Mouse (Mus musculus) natural killer cell, adult 2 months (primary cell): Measurements from ENCODE around the gene C3ar1.

Experiments used
- DNase-seq, 2 experiments: peaks; one replicate each; pipeline ENCODE4 v3.0.0; 2022; ENCODE audit warnings: low spot score in 2 of 2

C3ar1 gene

DNA sequence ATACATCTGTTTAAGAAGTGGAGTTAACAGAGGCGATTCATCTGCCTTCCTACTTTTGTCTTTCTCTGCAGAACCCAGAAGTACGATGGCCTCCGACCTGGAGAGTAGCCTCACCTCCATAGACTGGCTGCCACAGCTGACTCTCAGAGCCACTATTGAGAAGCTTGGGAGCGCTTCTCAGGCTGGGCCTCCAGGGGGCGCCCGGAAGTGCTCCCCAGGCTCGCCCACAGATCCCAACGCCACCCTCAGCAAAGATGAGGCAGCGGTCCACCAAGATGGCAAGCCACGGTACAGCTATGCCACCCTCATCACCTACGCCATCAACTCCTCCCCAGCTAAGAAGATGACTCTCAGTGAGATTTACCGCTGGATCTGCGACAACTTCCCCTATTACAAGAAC is 27.9 kb downstream of the C3ar1 start:
- DNase-seq, result peak in 1 of 2 experiments; percentile 50

DNA sequence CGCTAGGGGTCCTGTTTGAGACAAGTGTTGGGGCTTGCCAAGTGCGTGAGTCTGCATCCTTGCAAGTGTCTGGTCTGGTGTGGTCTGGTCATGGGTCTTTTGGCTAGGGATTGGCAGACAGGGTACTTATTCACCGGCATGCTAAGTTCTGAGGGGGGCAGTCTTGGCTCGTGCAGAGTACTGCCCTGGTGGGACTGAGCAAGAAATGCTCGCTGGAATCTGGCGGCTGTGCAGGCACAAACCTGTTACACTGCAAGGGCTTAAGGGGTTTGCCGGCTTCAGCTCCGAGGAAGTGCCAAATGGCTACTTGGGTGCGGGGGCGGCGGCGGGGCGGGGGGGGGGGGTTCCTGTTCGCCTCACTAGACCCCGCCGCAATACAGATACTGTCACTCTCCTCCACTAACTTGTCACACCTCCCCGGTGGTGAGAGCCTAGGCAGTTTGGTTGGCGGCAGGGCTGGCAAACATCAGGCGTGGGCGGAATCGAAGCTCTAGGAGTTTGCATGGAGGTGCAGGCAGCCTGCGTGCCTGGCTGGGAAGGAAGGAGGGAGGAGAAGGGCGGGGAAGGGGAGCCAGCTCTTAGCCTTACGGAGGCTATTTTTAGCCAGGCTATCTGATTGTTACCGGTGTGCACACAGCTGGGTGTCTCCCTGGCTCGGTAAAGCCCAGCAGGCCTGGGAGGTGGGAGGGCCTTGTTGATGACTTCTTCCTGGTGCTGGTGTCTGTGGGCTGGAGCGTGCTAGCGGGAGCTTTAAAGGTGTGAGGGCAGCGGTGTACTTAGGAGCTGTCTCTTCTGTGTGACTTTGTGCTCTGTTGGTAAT is 29.8 kb downstream of the C3ar1 start:
- peak; percentile 72 to 80 for DNase-seq

DNA sequence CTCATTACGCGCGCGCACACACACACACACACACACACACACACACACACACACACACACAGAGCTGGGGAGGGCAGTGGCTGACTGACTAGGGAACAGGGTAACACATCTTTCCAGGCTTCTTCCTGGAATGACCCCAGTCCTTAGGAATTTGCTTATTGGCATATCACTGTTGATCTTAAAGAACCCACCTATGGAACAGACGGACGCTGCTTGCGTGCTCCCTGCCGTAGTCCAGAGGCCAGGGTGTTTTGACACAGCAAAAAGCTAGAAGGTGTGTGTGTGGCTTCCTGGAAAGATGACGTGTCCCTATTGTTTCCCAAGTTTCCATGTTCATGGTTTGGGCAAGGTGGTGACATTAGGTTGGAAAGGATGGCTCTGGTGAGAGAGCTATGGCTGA is 30.8 kb downstream of the C3ar1 start:
- no peak for DNase-seq

DNA sequence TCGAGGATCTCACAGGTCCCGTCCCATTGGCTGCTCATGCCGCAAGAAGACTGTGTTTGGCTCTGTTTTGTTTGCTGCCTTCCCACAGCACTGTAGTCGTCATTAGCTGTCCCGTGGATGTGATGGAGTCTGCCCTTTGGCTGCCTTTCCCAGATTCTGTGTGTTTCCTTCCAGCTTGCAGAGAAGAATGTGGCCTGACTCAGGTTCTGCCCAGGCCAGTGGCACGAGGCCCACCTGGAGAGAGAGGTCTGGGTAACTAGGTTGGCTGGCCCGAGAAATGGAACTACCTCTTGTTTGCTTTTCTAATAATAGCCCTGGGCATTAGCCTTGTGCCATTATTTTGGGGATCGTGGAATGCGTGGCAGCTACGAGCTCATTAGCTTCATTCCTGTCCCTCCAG is 31.9 kb downstream of the C3ar1 start:
- DNase-seq, result no peak

DNA sequence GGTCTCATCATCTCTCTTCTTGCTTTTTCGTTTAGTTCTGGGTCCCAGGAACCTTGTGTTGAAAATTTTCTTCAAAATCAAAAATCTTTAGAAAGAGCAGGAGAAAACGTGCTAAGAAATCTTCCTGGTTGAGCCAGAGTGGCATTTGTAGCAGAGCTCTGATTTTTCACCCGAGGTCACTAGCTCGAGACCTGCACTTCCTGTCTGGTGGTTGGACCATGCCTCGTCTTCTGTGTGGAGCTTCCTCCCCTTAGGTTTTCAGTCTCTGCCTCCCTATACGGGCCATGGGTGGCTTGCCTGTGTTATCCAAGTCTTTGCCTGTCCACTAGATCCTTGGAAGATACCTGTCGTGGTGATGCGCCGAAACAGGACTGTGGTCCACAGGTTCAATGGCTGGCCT is 34.1 kb downstream of the C3ar1 start:
- DNase-seq, result peak in 1 of 2 experiments; percentile 21

DNA sequence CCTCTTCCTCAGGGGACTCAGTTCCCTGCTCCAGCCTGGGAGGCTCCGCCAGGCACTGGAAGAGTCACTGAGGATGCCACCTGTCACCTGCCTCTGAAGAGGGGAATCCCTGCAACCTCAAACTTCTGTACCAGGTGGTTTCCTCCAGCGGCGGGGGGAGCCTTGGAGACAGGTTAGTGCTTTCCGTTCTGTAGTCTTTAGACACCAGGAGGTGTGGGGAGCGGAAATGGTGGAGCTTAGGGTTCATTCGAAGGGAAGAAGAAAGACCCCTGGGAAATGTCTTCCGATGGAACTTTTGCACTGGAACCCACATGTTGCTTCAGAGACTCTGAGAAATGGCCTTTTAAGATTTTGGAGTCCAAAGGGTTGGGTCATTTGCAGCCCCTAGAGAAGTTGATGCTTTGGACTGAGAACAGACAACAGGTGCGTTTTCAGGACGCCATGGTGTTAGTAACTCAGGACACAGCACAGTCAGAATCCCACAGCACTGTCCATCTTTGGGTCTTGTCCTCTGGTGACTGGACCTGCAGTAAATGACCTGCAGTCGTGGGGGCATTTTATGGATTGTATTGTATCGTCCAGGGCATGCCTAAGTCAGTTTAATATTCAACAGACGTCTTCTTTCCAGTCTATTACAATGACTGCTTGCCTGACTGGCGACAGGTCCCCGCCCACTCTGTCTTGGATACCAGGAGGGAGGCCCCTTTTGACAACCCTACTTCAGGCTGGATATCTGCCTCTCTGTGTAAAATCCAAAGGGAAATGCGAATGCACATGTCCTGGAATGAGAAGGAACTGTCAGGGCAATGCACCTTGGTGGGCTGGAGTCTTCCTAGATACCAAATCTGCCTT is 34.9 kb downstream of the C3ar1 start:
- peak; percentile 45 to 72 for DNase-seq

DNA sequence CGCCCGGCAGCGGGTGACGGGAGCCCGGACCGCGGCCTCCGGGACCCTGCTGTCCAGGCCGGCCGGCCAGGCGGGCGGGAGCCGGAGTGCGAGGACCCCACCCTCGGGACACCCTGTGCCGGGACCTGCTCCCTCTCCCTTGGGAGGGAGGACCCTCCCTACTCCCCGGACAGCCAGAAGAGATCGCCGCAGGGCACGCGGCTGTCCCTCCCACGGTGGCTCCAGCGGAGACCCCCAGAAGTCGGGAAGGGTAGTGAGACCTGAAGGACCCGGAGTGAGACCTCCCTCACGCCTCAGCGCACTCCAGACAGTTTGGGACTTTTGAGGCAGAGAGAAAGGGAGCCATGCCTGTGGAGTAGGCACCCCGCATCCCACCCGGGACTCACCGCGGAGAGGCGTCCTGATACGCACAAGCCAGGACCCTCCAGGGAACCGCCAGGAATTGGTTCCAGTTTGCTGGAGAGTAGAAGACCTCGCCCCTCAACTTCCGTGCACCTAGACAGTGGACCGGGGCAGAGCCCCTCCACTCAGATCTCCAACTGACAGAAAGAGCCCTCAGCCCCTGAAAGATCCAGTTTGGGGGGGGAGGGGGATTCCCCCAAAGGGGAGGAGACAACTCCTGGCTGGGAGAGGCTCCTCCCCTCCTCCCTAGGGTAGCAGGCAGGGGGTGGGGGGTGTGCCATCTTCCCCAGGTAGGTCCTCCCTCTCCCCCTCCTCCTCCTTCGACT is 35.7 kb downstream of the C3ar1 start:
- peak in 1 of 2 experiments; percentile 10 for DNase-seq

DNA sequence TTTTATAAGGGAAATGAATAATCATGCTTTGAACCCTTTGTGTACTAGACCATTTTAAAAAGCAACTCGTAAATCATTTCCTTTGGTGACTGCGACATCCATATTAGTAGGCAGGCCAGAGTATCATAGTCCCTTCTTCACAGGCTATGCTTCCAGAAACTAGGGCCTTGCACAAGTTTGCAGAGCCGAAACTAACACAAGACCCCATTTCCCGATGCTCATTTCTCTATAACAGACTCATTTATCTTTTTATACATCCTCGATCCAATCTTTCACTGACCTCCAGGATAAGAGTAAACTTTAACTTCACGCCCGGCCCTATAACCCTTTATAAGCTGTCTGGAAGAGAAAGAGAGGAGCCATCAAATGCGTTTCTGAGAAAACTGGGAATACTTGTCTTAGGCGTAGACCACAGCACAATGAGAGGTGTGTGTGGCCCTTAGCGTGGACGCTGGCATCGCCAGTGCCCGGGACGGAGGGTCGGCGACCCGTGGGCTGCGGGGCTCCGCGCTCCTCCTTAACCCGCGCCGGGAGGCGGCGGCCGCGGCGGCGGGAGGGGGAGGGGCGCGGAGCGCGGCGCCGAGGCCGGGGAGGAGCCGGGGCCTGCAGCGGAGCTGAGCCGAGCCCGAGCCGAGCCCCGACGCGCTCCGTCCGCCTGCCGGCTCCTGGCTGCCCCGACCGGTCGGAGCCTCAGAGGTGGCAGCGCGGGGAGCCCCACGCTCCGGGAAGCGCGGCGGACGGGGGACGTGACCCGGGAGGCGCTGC is 36.5 kb downstream of the C3ar1 start, which contains the start of gene Foxj2:
Gene Foxj2, plus strand, starts transcription at position 609 of the 765 bp plus-strand sequence.
- DNase-seq, result peak in 1 of 2 experiments; percentile 52

DNA sequence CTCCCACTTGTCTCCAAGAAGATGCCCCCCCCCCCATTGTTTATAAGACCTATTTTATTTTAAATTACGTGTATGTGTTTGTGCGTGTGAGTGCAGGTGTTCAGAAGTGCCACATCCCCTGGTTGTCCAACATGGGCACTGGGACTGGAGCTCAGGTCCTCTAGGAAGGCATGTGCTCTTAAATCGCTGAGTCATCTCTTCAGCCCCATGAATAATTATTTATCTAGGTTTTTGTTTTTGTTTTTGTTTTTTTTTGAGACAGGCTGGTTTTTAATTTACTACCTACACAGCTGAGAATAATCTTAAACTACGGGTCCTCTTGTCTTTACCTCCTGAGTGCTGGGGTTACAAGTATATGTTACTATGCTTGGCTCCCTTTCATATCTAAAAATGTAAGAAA is 42.3 kb downstream of the C3ar1 start:
- DNase-seq, result no peak

DNA sequence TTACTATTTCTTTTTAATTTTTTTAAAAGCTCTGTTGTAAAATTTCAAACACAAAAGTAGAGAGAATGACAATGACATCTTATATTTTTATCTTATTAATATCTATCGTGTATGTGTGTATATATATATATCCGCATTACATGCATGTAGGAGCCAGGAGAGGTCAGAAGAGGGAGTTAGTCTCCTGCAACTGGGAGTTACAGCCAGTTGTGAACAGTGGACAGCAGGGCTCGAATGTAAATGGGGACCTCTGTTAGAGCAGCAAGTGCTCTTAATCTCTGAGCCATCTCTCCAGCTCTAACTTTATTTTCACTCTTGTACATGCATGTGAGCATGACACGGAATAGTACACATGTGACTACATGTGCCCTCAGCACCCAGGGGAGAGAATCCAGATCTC is 43.2 kb downstream of the C3ar1 start:
- no peak for DNase-seq

DNA sequence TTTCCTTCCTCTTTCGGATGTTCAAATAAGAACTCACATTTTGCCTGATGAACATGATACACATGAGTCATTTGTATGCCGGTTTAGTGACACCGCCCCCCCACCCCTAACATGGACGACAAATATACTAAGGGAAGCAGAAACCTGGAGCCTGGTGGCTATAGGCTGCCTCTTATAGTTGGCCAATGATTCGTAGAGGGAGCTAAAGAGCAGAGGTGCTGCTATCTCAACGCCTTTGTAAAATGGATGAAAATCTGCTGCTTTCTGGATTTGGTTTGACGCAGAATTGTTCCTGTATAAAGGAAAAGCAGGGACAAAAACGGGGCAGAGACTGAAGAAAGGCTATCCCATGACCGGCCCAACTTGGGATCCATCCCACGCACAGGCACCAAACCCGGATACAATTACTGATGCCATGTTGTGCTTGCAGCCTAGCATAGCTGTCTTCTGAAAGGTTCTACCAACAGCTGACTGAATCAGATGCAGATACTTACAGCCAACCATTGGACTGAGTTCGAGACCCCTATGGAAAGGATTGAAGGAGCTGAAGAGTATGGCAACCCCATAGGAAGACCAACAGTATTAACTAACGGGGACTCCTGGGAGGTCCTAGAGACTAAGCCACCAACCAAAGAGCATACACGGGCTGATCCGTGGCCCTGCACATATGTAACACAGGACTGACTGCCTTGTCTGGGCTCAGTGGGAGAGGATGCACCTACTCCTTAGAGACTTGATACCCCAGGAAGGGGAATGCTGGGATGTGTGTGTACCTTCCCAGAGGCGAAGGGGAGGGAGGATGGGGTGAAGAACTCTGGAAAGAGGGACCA is 44.0 kb downstream of the C3ar1 start:
- peak; percentile 65 to 71 for DNase-seq

DNA sequence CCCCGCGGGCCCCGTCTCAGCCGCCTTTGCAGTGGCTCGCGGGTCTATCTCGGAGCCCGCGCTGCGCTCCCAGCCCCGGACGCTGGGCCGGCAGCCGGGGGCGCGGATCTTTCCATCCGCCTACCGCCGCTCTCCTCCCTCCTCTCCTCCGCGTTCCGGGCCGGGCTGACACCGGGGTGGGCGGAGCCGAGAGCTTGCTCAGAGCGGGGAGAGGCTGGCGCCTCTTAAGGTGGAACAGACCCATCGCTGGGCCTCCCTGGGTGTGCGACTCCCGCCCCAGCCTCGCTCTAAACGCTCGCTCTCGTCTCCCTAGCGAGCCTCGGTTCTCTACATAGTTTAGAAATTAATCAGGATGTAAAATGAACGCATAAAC is 44.7 kb downstream of the C3ar1 start:
- peak; percentile 93 for DNase-seq

DNA sequence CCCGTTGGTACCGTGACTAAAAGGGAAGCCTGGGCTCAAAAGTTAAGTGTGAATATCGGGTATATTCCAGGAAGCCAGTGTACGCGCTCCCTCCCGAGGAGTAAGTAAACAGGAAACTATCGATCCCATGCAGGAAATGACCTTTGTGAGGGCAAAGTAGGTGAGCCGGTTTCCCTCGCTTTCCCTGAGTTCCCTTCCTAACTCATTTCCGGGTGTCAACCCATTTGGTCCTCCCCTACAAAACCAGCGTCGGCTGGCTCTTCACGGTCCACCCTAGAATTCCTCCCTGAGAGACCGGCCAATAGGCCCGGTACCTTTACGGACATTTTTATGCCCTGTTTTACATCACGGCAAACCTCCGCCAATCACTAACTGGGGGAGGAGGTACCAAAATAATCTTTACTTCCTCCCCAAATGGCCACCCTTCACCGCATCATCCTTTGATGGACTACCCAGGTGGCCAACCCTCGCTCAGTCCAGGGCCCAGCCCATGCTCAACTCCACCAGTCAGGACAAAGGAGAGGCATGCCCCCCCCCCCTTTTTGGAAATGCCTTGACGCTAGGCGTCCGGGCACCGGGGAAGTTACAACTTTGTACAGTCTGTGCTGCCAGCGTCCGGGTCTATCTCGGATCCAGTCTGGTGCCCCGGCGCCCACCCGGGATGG is 45.2 kb downstream of the C3ar1 start:
- peak; percentile 97 for DNase-seq

DNA sequence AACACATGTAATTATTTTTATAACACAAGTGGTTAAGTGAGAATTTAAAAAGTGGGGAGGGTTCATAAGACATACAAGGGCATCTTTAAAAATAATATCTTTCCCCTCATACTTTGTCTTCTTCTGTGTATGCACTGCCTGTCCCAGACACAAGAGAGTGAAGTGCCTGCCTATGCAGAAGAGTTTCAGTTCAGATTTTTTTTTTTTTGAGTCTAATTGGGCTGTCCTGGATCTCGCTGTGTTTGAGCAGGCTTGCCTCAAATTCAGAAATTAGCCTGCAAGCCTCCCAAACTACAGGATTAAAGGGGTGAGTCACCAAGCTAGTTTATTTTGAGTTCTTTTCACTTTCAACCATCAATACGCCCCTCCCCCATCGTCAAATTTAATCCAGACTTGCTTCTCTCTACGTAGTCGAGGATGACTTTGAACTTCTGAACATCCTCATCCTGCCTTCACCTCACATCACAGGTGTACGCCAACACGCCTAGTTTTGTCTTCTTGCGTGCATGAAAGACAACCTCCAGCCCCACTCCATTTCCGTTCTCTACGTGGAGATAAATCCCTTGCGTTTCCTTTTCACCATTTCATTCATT is 45.8 kb downstream of the C3ar1 start:
- peak in 1 of 2 experiments; percentile 69 for DNase-seq

DNA sequence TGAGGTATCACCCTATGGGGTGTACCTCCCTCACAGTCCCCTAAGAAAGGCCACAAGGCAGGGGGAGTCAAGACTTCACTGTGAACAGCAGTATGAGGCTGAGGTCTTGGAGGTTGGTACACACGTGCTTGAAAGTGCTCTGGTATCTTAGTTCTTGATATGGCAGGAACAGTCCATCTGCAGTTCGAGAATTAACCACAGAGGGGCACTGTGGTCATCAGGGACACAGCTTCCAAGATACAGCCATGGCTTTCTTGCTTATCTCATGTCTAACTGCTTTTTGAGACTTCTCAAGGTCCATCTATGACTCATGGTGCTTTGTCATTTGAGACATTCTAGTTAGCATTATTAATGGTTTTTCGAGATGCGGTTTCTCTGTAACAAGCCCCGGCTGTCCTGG is 51.5 kb downstream of the C3ar1 start:
- peak; percentile 80 to 86 for DNase-seq

DNA sequence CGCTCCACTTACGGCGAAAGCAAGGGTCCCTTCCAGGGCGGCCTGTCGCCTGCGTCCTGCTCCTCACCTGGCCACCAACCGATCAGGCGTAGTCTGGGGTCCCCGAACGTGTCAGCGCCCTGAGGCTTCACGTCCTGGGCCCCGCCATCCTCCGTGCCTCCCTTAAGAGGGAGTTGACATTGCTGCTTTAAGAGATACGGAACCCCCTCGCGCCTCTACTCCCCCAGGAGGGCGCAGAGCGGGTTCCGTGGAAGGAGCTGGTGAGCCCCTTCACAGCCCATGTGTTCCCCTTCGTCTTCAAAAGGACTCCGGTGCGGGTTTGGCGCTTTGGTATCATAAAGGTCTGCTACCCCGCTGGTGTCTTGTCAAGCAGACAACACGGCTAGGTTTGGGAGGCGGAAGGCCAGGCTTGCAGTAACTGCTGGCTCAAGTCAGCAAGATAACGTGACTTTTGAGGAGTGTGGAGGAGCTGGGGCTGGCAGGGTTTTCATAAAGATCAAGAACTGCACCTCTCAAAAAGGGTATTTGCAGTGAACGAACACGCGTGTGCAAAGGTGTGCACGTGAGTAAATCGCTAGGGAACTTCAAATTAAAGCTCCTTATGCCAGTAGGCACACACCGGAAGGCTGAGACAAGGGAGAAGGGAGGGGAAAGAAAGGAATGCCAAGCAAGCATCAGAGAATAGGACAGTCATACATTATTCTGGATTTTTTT is 54.0 kb downstream of the C3ar1 start:
- DNase-seq, result peak in 1 of 2 experiments; percentile 37

DNA sequence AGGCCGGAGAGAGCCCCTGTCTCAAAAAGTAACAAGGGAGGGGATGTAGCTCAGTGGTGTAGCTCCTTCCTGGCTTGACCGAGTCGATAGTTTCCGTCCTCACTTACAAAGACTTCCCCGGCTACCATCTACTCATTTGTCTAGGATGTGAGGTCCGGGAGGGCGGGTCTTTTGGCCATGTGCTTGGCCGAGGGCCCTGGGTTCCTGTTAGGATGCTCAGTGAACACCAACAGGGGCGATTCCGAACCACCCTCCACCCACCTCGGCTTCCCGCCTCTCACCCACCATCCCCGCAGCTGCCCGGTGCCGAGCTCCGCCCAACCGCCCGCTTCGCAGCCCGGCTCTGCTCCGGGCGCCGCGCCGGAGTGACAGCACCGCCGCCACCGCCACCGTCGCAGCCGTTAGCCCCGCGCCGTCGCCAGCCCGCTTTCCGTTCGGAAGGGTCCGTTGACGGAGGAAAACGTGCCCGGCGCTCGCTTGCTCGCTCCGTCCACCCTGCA is 54.6 kb downstream of the C3ar1 start, which contains the start of gene Slc2a3:
Gene Slc2a3, minus strand, starts transcription at position 340 of the 500 bp plus-strand sequence.
- DNase-seq, result peak in 1 of 2 experiments; percentile 34

DNA sequence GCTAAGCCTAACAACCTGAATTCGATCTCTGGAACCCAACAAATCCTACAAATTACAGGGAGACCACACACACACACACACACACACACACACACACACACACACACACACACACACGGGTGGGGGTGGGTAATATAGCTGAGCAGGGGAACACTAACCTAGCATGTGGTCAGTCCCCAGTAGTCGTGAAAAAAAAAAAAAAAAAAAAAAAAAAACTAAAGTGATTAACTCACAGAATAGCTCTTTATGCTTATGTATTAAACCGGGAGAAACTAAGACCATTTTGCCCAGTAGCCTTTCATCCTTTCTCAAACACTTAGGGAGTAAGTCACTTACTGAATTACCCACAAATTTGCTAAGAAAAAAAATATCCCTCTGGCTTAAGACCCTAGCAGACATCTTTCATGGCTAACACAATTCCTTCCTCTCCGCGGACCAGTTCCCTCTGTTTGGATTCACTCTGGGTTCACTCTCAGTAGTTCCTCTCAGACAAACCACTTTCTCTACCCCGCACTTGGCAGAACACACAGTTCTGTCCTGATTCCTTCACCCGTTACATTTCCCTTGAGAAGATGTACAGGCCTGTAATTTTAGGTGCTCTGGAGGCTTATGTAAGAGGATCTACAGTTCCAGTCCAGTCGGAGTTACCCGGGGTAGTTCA is 55.2 kb downstream of the C3ar1 start:
- peak in 1 of 2 experiments; percentile 11 for DNase-seq
